Comparison of ENCODE assay signal across 17 mouse cellular contexts in the genomic region with DNA sequence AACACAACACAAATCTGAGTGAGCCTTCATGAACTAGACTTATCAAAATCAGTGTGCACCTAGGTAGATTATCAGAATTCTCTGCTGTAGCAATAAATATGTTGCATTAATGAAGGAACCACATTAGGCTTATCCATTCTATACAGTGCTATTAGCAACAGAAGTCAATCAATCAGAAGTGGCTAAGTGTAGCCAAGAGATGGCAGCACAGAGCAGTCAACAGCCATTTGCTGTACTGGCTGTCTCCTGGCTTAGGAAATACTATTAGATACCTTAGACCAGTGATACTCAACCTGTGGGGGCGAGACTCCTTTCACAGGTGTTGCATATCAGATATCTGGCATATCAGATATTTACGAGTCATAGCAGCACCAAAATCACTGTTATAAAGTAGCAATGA. TPM values are rescaled to one million over a fixed set of nuclear protein-coding genes. Genes with fewer than 3 reads are reported as not detected.
DNase-seq lines count a peak whose midpoint lies in the region; ATAC-seq and TF ChIP-seq lines count a peak whose summit lies in the region.
"Had no signal": no experiment of that assay in that cellular context is flagged by ENCODE, and none has a peak within 500 bp of the region (broad histone marks: within the 10 kb centered on the region; RNA-seq: fewer than 3 reads in every experiment).

No protein-coding gene starts in this region.

- H3K27ac ChIP-seq in hindbrain, postnatal 0 days: no peak overlapping the region
- H3K27ac ChIP-seq in hindbrain, embryonic 13.5 days: no peak overlapping the region
- H3K27ac ChIP-seq: forebrain, embryonic 13.5 days; limb, embryonic 13.5 days had no signal

- ATAC-seq in hindbrain, postnatal 0 days: no peak
- no peak for ATAC-seq in hindbrain, embryonic 13.5 days (ENCODE audit: low FRiP score)
- ATAC-seq in megakaryocyte-erythroid progenitor cell, adult 5-6 weeks (replicated peaks; ENCODE audit: low FRiP score, low TSS enrichment, poor library complexity, severe bottlenecking): peak; percentile 57; the same call in 1 of the 2 replicates
- ATAC-seq: forebrain, embryonic 13.5 days had no signal

- no peak overlapping the region for H3K4me3 ChIP-seq in hindbrain, postnatal 0 days (ENCODE audit: low read length)
- H3K4me3 ChIP-seq in hindbrain, embryonic 13.5 days: no peak overlapping the region
- H3K4me3 ChIP-seq: forebrain, embryonic 13.5 days; limb, embryonic 13.5 days had no signal

- H3K36me3 ChIP-seq in hindbrain, postnatal 0 days (ENCODE audit: insufficient read depth, low read length): no peaks in the 10 kb centered on the region
- no peaks in the 10 kb centered on the region for H3K36me3 ChIP-seq in hindbrain, embryonic 13.5 days
- H3K36me3 ChIP-seq: limb, embryonic 13.5 days had no signal

- H3K4me2 ChIP-seq in hindbrain, postnatal 0 days (ENCODE audit: low read depth, low read length): no peak overlapping the region
- H3K4me2 ChIP-seq in hindbrain, embryonic 13.5 days: no peak overlapping the region
- H3K4me2 ChIP-seq: forebrain, embryonic 13.5 days; limb, embryonic 13.5 days had no signal

- 59% methylated on average over 2 of the region's 2 CpGs for WGBS in hindbrain, postnatal 0 days
- 77% methylated on average over 2 of the region's 2 CpGs for WGBS in hindbrain, embryonic 13.5 days

- no peaks in the 10 kb centered on the region for H3K9me3 ChIP-seq in hindbrain, postnatal 0 days (ENCODE audit: low read length)
- no peaks in the 10 kb centered on the region for H3K9me3 ChIP-seq in hindbrain, embryonic 13.5 days
- H3K9me3 ChIP-seq: forebrain, embryonic 13.5 days; limb, embryonic 13.5 days had no signal

- no peak for DNase-seq in hindbrain, postnatal 0 days (ENCODE audit: low spot score)
- DNase-seq in lung, postnatal 14 days: peak; percentile 0
- no peak for DNase-seq in lung, adult 18-20 months
- peak; percentile 3 for DNase-seq in NIH3T3 (ENCODE audit: low read depth)
- no peak for DNase-seq in MN1 (ENCODE audit: low spot score)
- DNase-seq: cerebellum, adult 9-11 months; gastrocnemius, postnatal 14 days; lung, postnatal 10 days; right cerebral cortex, postnatal 25 days had no signal

- H3K27me3 ChIP-seq in hindbrain, postnatal 0 days (ENCODE audit: insufficient read depth, low read length): no peaks in the 10 kb centered on the region
- H3K27me3 ChIP-seq in hindbrain, embryonic 13.5 days: no peaks in the 10 kb centered on the region
- H3K27me3 ChIP-seq: forebrain, embryonic 13.5 days; limb, embryonic 13.5 days had no signal

- H3K4me1 ChIP-seq in hindbrain, postnatal 0 days (ENCODE audit: insufficient read depth, low read length): no peaks in the 10 kb centered on the region
- H3K4me1 ChIP-seq in hindbrain, embryonic 13.5 days (replicated peaks): no peaks in the 10 kb centered on the region
- H3K4me1 ChIP-seq: forebrain, embryonic 13.5 days; limb, embryonic 13.5 days had no signal

- peak; percentile 38 for TF ChIP-seq CTCF in hindbrain, postnatal 0 days (IDR thresholded peaks at IDR 0.05; ENCODE audit: low read depth)

- no peak overlapping the region for H3K9ac ChIP-seq in hindbrain, postnatal 0 days (replicated peaks; ENCODE audit: low read length)
- H3K9ac ChIP-seq in hindbrain, embryonic 13.5 days: no peak overlapping the region
- H3K9ac ChIP-seq: forebrain, embryonic 13.5 days; limb, embryonic 13.5 days had no signal

RNA-seq across cellular contexts. Expression of gene Cypt3, which starts 41.2 kb away (rescaled TPM):
- not detected in 2 replicates for total RNA-seq in hindbrain, postnatal 0 days (2014; rRNA removed)
- polyA plus RNA-seq in hindbrain, postnatal 0 days (2015; fragmentation: Nextera tagmentation; extraction: Ambion mirVana): not detected in 2 replicates
- polyA plus RNA-seq in hindbrain, embryonic 13.5 days (2015; fragmentation: Nextera tagmentation; extraction: Ambion mirVana): not detected in 2 replicates
- not detected in 2 replicates for total RNA-seq in megakaryocyte-erythroid progenitor cell, adult 5-6 weeks (2014; fragmentation: Nextera tagmentation)
- not detected in 2 replicates for total RNA-seq in megakaryocyte-erythroid progenitor cell, adult 5-6 weeks (2017)
- total RNA-seq: gastrocnemius, postnatal 14 days; monocyte, adult 5-6 weeks had no signal
- polyA plus RNA-seq: embryonic facial prominence, embryonic 14.5 days; forebrain, embryonic 13.5 days; heart, embryonic 14.5 days; hindbrain, embryonic 11.5 days; limb, embryonic 13.5 days had no signal

Comparison
In these comparisons a context has a peak if more than half of its experiments do, and no peak if none do; other contexts are left out.
1. DNase-seq: peak in lung, postnatal 14 days (single experiment) and NIH3T3 (single experiment); none in hindbrain, postnatal 0 days (single experiment), lung, adult 18-20 months (0 of 2) and MN1 (single experiment).